Mouse (Mus musculus): Measurements from ENCODE around the gene Srm. TPM values are rescaled to one million over a fixed set of nuclear protein-coding genes. Genes with fewer than 3 reads are reported as not detected.

Srm gene
- total and polyA plus RNA-seq, 3 experiments: 75.6 to 157 (median 79.4) TPM

DNA sequence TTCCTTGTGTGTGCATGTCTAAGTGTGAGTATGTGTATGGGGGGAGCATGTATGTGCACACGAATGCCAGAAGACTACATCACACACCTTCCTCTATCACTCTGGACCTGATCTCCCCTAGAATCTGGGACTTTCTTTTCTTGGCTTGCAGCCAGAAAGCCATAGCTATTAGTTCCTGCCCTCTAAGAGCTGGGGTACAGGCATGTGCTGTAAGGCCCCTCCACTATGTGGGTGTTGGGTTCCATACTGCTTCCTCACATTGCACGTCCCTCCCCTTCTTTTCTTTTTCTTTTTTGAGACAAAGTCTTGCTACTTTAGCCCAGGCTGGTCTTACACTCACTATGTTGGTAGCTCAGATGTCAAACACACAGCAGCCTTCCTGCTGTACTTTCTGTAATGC lies 44.0 kb downstream of the Srm start:
- DNase-seq: no peak

DNA sequence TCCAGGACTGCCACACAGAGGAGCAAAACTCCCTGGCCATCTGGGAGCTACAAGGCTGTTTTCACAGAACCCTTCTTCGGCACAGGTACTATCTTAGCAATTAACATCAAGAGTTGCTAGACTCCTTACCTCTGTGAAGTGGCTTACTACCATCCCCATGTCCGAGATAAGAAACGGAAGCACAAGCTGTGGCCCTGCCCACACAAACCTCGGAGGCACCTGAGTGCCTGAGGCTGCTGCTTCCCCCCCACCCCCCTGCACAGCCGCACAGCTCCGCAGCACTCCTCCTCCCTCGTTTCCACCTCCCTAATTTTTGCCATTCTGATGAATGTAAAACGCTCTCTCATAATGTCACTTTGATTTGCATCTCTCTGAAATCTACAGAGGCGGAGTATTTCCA lies 47.0 kb downstream of the Srm start:
- DNase-seq: no peak

DNA sequence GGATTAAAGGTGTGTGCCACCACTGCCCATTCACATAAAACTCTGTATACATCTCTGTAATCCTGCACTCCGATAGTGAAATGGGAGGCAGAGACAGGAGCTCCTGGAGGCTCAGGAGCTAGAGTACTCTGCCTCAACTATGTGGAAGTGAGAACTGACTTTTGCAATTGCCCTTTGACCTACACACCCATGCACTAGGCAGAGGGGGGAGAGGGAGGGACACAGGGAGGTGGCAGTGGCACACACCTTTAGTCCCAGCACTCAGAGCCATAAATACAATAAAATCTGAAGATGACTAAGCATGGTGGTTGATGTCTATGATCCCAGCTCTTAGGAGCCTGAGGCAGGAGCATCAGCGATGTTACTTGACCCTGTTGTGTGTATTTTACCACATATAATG lies 48.2 kb downstream of the Srm start:
- DNase-seq: no peak

DNA sequence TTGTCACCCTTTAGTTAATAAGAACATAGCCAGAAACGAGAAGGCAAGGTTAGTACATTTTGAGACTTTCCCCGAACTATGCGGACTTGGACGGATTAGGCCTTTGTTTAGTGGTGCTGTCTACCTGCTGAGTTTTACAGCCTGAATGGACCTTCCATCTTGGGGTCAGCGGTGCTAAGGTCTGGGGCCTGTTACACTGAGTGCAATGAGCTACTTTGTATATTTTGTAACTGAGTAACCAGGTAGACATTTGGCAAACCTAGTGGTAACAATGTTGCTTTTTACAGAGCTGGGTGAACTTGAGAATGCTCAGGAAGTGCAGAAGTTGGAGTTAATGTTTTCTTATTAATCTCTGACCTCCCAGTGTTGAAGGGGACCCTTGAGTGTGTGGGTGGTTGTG lies 49.8 kb downstream of the Srm start:
- DNase-seq: no peak

DNA sequence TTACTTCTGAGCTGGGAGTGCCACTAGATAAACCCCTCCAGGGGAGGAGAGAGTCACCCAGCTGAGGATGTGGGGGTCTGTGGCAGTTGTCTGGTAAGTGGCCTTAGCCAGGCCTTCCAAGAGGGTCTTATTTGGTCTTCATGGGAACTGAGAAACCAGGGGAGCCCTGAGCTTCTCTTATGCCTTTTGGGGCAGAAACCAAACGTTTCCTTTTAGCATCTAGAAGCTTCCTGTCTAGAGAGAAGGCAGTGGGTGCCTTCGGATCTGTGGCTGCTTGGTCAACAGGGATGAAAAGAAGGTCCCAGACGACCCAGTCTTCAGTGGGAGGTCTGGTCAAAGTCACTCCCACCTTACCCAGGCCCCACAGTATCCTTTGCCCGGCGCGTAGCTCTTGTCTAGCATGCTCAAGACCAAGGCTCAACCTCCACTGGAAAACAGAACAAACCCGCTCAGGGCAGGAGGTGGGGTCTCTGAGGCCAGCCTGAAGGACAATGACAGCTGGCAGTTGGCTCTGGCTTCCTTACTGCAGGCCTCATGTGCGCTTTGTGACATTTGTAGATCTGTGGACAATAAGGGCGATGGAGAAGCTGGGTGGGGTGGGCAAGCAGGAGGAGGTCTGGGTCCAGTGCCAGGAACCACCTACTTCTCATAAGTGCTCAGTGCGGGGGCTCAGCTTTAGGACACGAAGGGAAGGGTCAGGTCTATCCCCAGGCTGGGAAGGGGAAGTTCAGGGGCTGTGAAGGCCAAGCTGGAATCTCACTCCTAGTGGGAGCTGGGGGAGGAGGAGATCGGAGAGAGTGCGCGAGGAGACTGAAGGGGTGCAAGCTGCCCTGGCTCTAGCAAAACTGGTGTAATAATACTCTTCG lies 52.2 kb downstream of the Srm start, which contains the start of gene Gm572:
Gene Gm572 (plus strand): TSS at position 27 of the 866 bp plus-strand sequence.
- DNase-seq: no peak

DNA sequence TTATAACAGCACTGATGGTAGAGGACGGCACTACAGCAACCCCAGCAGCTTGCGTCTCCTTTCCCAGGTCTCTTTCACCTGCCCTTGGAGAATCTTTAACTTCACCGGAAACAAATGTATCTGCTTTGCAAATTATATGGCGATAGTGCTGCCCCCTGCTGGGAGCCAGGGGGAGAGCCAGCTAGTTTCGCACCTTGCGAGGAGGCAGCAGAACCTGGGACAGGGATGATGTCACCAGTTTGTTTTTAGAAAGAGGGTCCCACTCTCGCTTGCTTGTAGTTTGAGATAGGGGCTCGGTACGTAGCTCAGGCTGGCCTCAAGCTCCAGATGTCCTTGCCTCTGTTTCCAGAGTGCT lies 52.8 kb downstream of the Srm start:
- peak; percentile 61 for DNase-seq

Other genes starting within 250 kb of the Srm start
- gene Ubiad1, start 146.7 kb upstream of the Srm start, total RNA-seq (2021): 10 to 100 TPM; 16.0 to 22.3 TPM
- 25.4 and 30.2 TPM in 2 replicates for gene Ubiad1, start 146.7 kb upstream of the Srm start, polyA plus RNA-seq (2012; rRNA removed)
- 10 to 100 TPM; 62.2 to 72.7 TPM for gene Mtor, start 142.9 kb upstream of the Srm start, total RNA-seq (2021)
- 26.7 and 35.7 TPM in 2 replicates for gene Mtor, start 142.9 kb upstream of the Srm start, polyA plus RNA-seq (2012; rRNA removed)
- gene Angptl7, start 91.0 kb upstream of the Srm start, total RNA-seq (2021): 1 to 10 TPM in 1 of 2 experiments, under 1 TPM in 1; 0.43 to 1.7 TPM
- gene Angptl7, start 91.0 kb upstream of the Srm start, polyA plus RNA-seq (2012; rRNA removed): 0.18 TPM in 1 of 2 replicates, not detected in the other
- gene Exosc10, start 33.1 kb upstream of the Srm start, total RNA-seq (2021): 10 to 100 TPM; 46.7 to 52.3 TPM
- 18.8 and 25.2 TPM in 2 replicates for gene Exosc10, start 33.1 kb upstream of the Srm start, polyA plus RNA-seq (2012; rRNA removed)
- gene Masp2, start 11.1 kb downstream of the Srm start, total RNA-seq (2021): 1 to 10 TPM in 1 of 2 experiments, under 1 TPM in 1; 0.55 to 5.6 TPM
- 3.5 and 6.5 TPM in 2 replicates for gene Masp2, start 11.1 kb downstream of the Srm start, polyA plus RNA-seq (2012; rRNA removed)
- 100 to 1,000 TPM; 240 to 255 TPM for gene Tardbp, start 35.5 kb downstream of the Srm start, total RNA-seq (2021)
- gene Tardbp, start 35.5 kb downstream of the Srm start, polyA plus RNA-seq (2012; rRNA removed): 8.0 and 10.3 TPM in 2 replicates
- gene Gm572, start 51.8 kb downstream of the Srm start, total RNA-seq (2021): not detected
- 0.07 TPM in 1 of 2 replicates, not detected in the other for gene Gm572, start 51.8 kb downstream of the Srm start, polyA plus RNA-seq (2012; rRNA removed)
- gene Casz1, start 212.9 kb downstream of the Srm start, total RNA-seq (2021): 1 to 10 TPM; 4.3 to 7.4 TPM
- 5.5 and 7.9 TPM in 2 replicates for gene Casz1, start 212.9 kb downstream of the Srm start, polyA plus RNA-seq (2012; rRNA removed)

All from adrenal gland, adult 2 months (tissue).